Mouse (Mus musculus) frontal cortex, postnatal 14 days (tissue): ENCODE data around the gene Ubl3.

Experiments used
- DNase-seq, 2 experiments: peaks; one replicate each; pipeline ENCODE4 v3.0.0; 2022; ENCODE audit warnings: low spot score in 2 of 2

Ubl3 gene

DNA sequence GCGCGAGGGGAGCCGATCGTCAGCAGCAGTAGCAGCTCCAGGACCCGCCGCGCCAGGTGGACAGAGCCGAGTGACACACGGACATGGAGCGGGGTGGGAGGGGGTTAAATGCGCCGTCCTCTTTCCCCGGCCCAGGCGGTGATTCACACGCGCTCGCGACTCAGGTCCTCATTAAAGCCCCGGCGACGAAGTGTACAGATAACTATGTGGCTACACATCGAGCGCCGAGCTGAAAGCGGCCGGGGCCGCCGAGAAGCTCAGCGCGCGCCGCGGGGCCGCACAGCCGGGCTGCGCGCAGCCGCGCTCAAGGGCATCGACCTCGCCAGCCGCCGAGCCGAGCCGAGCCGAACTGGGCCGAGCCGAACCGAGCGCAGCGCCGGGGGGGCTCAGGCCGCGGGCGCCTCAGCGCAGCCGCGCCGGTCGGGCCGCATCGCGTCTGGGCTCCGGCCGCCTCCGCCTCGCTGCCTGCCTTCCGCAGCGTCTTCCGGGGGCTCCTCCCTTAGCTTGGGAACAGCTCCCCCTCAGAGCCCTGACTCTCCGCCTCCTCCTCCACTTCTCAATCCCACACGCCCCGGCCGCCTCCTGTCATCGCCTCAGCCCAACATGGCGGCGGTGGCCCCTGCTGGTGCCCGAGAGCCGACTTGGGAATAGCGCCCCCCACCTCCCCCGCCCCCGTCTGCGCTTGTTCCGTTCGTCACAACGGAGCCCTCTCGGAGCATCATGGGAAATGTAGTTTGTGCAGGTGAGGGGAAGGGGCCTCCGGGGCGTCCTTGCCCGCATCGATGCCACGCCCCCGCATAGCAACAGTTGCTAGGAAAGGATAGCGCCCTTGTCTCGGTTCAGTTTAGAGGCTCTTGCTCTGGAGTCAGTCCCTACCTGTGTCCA, at the start of gene Ubl3:
TSS of gene Ubl3 (minus strand) at position 603 of the 885 bp plus-strand sequence.
- peak; percentile 84 to 85 for DNase-seq

DNA sequence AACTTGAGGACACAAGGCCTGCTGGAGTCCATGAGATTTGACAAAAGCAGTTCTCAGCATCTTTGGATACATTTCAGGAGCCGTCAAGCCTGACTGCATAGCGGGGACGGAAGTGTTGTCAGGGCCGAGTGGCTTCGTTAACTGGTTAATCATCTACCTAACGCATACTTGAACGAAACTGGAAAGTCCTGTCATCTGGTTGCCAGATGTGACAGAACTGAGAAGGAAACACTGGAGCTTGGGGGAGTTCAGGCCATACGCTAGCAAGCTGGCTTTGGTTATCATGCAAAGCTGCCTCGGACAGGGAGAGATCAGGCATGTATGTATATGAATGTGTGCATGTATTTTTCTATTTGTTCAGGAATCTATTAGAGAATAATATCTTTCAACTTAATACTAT, 45.8 kb upstream of the Ubl3 start:
- no peak for DNase-seq

DNA sequence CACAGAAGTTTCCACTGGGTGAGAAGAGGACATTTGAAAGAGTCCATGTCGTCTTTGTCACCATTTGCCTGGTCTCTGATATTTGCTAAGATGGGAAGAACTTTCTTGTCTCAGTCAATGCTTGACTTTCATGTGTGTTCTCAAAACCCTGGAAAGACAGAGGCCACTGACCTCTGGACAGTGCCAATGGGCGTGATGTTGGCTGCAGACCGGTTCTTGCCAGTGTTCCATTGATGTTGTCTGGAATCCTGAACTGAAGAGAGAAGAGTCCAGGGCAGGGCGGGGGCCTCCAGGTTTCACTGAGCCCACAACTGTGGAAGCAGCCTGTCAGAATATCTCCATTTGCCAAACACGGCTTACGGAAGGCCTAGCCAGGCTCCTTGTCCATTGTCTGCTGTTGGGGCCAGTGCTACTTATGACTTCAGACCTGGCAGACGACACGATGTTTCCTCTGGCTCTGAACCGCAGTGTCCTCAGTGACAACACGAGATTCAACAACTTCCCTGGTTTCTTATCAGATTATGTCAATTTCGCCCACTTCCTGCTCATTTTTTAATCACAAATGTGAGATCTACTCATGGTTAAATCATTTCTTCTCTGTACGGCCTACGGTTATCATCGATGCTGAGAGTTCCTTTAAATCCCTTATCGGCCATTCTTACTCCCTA, 43.6 kb upstream of the Ubl3 start:
- no peak for DNase-seq

DNA sequence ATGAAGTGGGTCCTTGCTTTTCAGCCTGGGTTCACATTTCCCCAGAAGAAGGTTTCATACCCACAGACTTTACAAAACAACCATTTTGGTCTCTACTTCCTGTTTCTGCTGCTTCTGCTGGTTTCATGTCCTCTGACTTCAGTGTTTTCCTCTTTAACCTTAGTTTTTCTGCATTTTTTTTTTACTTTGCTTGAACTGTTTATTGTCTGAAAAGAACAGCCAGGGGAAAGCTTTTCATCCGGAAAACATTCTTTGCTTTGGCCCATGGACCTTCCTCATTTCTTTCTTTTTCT, 42.8 kb upstream of the Ubl3 start:
- DNase-seq, result no peak

DNA sequence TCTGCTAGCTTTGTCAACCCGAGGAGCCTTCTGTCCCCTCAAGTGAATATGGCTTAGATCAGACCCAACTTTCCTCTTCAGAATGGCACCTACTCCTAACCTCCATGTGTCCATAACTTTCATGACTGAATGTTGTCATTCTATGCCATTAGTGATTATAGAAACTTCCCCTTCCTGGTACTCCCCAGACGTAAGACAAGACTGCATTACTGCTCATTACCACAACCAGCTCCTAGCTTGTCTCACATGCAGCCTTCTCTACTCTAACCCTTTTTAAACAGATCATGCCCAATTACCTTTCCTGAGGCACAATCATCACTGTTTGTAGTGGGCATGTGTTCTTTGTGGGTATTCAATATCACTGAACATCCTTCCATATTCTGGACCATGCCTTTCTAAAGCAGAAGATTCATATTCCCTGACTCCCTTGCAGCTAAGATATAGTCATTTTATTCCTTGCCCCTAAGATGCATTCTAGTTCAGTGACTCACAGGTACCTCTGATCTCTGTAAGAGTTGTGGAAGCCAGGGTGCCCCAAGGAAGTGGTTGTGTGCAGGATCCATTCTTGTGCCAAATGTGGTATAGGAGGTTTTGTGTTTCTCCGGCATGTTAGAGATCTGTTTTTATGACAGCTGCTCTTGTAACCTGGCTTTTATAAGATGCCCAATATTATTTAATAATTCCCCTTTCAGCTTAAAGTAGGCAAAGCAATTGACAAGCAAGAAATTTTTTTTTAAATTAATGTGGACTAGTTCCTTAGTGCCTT, 42.3 kb upstream of the Ubl3 start:
- DNase-seq, result no peak

DNA sequence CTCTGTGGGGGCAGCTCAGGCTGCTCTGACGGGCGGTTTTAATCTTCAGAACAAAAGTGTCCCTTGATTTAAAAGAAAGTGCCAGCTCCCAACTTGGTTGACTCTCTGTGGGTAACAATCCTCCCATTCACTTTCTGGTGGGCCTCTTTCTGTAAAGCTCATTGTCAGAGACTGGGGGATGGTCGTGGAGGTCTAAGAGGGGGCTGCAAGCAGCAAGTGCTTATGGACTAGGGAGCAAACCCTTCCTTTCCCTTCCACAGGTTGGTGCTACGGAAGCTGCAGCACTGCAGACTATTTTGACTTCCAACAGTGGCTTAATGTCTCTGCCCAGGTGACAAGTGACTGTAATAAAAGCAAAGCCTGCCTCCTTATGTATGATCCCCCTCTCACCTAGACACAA, 41.0 kb upstream of the Ubl3 start:
- DNase-seq, result no peak

DNA sequence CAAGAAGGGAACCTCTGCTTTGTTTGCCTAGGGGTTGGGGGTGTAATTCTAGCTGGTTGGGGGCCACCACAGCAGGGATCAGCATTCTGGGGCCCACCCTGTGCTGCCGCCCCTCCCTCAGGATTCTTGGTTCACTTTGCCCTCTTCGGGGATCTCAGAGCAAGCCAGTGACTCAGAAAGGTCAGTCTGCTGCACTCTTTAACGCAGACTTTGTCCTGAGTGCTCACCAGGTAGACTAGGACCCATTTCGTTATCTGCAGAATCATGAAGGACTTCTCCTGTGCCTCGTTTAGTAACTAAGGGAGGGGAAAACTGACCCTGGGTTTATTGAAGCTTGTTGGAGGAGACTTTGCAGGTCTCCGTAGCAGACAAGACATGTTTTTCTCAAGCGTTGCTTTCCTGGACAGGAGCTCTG, 38.9 kb upstream of the Ubl3 start:
- DNase-seq, result no peak

DNA sequence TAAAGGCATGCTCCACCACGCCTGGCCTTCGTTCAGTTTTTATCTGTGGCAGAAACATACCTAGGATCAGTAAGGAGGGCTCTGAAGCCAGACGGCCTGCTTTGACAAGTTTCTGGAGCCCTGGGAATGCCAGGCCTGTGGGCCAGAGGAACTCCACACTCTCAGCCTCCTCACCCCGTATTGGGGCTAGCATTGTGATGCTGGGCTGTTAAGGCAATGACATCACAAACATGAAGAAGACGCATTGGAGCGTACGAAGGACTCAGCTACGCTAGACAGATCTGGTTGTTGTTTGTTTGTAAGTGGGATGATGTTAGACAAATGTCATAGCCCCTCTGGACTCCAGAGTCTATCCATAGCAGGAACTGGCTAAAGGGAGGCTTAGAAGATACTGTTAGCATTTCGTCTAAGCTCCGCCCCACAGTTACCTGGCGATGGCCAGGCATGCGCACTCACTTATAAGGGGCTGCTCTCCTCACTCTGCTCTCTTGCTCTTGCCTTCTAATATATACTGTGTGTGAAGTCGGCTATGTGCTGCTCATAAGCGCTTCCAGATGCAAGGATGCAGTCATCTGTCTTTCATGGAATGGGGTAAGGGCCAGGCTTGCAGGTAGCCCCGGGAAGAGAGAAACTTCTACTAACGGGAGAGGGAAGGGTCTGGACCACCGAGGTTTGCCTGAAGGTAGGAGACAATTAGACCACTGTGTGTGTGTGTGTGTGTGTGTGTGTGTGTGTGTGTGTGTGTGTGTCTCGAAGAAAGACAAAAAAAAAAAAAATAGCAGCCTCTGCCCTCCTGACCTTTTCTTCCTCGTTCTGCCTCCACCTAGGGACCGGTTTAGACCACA, 38.2 kb upstream of the Ubl3 start:
- DNase-seq, result no peak

DNA sequence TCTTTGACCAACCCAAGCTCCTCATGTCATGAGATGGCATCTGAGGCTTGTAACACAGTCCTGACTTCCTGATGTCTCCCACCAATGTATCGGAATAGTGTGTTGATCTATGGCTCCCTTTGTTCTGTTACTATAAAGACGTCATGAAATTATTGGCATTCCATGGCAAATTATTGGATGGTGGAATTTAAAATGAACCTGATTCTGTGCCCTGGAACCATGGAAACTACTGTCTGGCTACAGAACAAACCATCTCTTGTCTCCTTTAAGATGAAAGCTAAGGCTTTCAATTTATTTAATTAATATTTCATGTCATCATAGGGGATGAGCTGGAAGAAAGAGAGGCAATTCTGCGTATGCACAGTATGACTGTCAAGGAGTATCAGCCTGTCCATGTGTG, 36.4 kb upstream of the Ubl3 start:
- no peak for DNase-seq

DNA sequence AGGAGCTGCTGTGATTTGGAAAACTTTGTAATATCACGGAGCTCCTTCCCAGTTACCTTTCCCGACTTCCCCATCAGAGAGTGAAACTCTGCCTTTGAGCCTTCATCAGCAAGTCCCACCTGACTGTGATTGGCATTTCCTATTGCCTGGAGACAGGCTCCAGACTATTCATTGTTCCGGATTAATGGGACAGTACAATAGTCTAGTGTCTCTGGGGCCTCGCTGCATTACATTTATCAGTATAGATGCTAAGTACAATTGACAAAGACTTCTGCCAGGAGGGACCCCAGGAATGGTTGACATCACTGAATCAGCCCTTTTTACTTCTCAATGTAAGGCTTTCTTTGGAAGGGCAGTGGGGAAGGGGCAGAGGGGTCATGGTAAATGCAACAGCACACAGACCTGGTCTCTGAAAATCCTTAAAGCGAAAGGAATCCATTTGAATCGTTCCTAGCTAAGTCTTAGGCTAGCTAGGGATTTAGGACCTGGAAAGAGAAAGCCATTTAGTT, 35.6 kb upstream of the Ubl3 start:
- no peak for DNase-seq

DNA sequence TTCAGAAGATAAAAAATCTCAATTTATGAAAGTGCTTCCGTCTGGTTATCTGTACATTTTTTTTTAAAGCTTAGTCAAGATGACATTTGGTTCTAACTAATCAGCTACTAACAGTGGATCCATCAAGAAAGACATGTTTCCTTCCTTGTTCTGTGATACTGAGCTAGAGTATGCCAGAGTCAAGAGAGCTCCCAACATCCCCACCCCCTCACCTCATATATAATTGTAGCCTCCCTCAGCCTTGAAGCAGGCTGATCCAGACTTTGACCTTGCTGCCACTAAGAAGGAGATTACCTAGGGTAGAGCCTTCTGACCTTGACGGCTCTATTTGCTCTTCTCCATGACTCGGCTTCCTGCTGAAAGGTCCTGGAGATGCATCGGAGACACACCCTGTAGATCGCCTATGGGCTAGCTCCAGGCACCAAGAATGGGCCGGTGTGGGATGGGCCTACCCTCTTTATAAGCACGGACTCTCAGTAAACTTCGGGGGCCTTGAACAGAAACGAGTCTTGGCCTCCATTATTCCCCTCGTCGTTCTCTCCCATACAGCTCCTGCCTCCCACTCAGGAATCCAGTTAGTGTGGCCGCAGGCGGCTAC, 27.9 kb upstream of the Ubl3 start:
- DNase-seq, result no peak

DNA sequence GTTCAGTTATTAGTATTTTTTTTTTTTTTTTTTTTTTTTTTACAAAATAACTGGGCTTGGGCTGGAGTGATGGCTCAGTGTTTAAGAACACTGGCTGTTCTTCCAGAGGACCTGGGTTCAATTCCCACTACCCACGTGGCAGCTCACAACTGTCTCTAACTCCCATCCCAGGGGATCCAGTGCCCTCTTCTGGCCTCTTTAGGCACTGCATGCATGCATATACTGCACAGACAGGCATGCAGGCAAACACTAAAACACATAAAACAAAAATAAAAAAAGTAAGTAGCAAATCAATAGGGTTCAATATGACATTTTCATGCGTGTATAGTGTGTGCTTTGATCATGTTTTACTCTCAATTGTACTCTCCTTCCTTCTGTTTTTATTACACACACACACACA, 26.6 kb upstream of the Ubl3 start:
- DNase-seq, result no peak

DNA sequence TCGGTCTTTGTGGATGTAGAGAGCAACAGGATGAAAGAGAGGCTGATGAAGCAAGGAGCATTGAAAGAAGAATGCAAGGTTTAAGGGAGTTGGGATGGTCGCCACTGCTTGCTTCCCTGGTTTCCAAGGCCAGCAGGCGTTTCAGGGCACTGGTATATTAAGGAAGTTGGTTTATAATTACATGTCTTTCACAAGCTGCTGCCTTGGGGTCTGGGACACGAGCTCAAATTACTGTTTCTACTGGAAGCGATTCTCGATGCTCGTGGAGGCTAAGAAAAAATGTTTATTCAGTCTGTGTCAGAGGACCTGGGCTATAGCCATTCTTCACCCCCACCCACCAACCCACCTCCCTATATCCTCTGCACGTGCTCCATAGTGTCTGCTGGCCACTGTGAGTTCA, 25.8 kb upstream of the Ubl3 start:
- no peak for DNase-seq

DNA sequence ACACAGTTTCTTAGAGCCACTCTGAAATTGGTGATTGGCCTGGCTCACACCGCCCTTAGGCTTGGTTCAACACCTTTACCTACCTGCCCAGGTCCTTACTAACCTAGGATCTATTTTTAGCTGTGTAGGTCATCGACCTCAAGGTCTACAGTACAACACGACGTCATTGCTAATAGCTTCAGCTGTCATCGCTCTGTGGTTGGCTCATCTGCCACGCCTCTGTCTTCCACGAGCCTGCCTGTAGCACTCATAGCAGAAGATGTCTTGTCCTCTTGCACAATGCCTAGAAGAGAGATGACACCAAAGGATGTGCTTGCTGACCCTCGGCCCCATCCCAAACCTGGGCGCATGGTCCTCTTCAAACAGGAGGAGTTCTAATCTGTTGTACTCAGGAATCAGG, 24.7 kb upstream of the Ubl3 start:
- no peak for DNase-seq

DNA sequence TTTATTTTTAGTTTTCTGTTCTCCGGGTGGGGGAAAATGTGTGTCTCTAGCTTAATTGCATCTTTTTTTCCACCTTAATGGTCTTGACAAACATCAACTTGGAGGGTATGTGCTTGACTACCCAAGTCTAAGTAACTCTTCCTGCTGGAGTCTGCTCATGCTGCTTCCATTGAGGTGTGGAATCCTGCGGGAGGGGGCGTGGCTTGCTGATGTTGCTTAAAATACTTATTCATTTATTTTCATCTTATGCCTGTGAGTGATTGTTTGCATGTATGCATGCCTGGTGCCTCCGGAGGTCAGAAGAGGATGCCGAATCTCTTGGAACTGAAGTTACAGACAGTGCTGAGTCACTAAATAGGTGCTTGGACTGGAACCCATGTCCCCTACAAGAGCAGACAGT, 22.6 kb upstream of the Ubl3 start:
- no peak for DNase-seq

DNA sequence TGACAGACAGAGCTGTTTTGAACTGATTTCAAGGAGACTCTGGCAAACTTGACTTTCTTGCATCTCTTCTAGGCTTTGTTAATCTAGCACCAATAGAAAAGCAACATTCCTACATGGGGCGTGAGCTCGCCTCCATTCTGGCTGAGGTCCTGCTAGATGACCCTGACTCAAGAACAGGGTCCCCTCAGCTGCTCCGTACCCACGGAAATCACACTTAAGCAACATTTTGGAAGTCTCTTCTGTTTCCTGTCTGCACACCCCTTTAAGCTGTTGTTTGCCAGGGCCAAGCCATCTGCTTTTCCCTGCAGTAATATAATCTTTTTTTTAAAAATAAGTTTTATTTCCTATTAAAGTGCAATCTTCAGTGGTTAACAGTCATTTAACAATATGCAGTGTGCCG, 20.1 kb upstream of the Ubl3 start:
- DNase-seq, result no peak

DNA sequence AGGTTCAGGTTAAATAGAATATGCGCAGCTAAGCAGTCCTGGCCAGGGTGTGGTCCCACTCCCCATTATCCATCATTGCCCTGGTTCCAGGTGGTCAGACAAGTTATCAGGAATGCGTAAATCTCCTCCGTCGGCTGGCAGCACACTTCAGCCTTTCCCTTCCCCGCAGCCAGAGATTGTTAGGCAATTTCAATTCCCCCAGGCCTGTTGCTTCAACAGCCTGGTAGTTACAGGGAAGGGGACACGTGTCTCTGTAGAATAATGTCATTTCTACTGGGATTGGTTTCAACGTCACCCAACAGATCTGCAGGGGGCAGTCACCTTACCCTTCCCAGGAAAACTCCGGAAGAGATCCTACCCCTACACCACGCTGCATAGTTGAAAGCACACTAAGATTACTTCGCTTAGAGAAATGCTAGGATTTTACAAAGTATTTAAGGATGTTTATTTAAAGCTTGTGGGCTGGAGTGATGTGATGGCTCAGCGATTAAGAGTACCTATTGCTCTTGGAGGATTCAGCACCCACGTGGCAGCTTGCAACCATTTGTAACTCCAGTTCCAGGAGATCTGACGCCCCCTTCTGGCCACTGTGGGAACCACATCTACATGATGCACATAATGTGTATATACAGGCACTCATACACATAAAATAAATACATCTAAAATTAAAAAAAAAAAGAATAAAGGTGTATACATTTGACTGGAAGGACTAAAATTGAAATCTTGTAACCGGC, 18.1 kb upstream of the Ubl3 start:
- DNase-seq, result no peak

DNA sequence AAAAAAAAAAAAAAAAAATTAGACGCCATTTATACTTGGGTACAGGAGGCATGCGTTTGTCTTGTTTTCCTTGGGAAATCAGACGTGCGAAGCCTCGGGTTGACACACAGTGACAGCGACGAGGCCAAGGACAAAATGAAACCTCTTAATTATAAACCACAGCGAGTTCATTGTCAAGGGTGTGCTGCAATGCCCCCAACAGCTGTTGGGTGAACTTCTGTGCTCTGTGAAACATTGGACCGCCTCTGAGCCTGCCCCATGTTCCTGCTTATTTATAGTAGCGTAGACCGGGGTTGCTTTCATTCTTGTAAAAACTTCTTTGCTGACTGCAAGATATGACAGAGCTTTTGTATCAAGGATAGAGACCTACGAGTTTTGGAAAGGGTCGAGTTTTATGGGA, 16.9 kb upstream of the Ubl3 start:
- no peak for DNase-seq

DNA sequence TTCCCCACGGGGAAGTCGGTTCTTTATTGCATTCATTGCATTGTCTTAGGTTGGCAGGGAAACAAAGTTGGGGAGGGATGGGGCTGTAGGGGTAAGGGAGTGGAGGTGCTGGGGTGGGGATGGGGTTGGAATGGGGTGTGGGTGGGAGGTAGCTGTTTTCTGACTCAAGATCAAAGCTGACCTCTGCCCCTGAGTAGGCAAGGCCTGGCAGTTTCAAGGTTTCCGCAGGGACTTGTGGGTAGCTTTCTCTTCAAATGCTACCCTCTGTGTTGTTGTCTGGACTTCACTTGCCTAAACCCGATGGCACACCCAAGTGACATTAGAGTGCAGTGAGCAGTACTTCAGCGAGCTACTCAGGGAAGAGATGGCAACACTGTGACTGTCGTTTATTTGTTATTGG, 13.0 kb upstream of the Ubl3 start:
- DNase-seq, result no peak

DNA sequence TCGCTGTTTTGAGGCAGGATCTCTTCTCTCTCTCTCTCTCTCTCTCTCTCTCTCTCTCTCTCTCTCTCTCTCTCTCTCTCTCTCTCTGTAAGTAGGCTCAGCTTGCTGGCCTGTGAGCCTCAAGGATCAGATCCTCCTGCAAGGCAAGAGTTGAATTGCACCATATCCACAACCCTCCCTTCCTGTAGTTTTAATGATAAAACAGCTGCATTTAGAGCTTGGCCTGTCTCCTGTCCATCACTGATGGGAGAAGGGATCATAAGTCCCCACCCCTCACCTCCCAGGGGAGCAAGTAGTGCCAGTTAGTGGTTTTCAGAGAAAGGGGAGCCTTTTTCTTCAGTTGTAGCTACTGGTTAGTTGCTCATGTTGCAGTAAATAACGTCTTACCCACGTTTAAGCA, 11.5 kb upstream of the Ubl3 start:
- DNase-seq, result no peak

DNA sequence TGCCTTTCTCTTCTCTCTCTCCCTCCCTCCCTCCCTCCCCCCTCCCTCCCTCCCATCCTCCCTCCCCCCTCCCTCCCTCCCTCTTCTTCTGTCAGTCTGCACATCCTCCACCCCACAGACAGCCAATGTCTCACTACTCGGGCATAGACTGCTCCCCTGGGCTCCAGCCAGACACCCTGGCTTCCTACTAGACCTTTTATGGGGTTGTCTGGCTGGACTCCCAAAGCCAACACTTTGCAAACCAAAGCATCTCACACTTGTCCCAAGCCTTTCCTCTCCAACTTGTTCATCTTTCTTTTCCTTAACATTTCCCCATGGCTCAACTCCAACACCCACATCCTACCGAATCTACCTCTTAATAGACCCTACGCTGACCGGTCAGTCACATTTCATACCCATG, 10.7 kb upstream of the Ubl3 start:
- DNase-seq, result no peak
